33 mouse cellular contexts compared by ENCODE assay signal in the genomic region with DNA sequence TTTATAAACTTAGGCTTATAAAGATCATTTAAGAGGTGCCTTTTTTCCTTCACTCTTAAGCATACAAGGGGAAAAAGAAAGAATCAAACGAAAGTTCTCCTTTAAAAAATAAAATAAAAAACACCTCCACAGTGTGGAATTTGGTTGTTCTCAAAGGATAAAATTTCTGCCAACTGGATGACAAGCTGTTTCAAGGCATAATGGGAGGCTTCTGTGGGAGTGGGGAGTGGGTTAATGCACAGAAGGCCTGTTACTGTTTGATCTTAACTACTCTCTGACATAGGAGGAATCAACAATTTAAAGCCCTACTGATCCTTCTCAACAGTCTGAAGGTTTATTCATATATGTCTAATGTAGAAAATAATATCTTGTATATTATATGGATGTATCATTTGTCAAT.
"Had no signal": no experiment of that assay in that cellular context is flagged by ENCODE, and none has a peak within 500 bp of the region (broad histone marks: within the 10 kb centered on the region; RNA-seq: fewer than 3 reads in every experiment).

No protein-coding gene starts in this region.

- DNase-seq: heart, postnatal 10 days; heart, postnatal 14 days; heart, postnatal 36 days; heart, postnatal 4 days; kidney, adult 11 months; kidney, adult 18-20 months; kidney, adult 2 months; kidney, adult 8-10 months; kidney, adult 9 months; kidney, postnatal 10 days; kidney, postnatal 14 days; kidney, postnatal 25 days; kidney, postnatal 36 days; kidney, postnatal 4 days; layer of hippocampus, adult 9-11 months; layer of hippocampus, postnatal 36 days had no signal

- H3K4me3 ChIP-seq: heart, embryonic 10.5 days; heart, embryonic 12.5 days; heart, embryonic 13.5 days; heart, embryonic 15.5 days; hindbrain, embryonic 10.5 days; hindbrain, embryonic 12.5 days; hindbrain, embryonic 13.5 days; hindbrain, embryonic 15.5 days; intestine, embryonic 15.5 days; kidney, embryonic 15.5 days had no signal

- ATAC-seq: hindbrain, embryonic 16.5 days; hindbrain, postnatal 0 days; inflammation-experienced regulatory T-cells, adult 6 months; intestine, embryonic 15.5 days; intestine, embryonic 16.5 days; intestine, postnatal 0 days had no signal

- H3K27ac ChIP-seq: heart, embryonic 10.5 days; heart, embryonic 13.5 days; heart, embryonic 15.5 days; hindbrain, embryonic 10.5 days; hindbrain, embryonic 12.5 days; hindbrain, embryonic 13.5 days; hindbrain, embryonic 14.5 days; hindbrain, embryonic 15.5 days; hindbrain, postnatal 0 days; intestine, embryonic 15.5 days; kidney, embryonic 15.5 days; kidney, postnatal 0 days had no signal
